Mouse (Mus musculus) G1E (cell line): ENCODE data around the gene Kank2.

Experiments used
- CTCF ChIP-seq: IDR thresholded peaks from 2 replicates; pipeline ENCODE4 v1.5.1; 2012; ENCODE audit warnings: low read depth, low read length, inconsistent platforms, mixed read lengths
- GATA1 ChIP-seq: IDR thresholded peaks from 2 replicates; pipeline ENCODE4 v1.6.1; 2012; ENCODE audit warnings: borderline replicate concordance, low read length, inconsistent platforms, mixed read lengths
- TAL1 ChIP-seq: conservative IDR thresholded peaks from 2 replicates; pipeline ENCODE4 v1.6.1; 2012; ENCODE audit warnings: low read depth, low read length, inconsistent platforms, mixed read lengths

DNA sequence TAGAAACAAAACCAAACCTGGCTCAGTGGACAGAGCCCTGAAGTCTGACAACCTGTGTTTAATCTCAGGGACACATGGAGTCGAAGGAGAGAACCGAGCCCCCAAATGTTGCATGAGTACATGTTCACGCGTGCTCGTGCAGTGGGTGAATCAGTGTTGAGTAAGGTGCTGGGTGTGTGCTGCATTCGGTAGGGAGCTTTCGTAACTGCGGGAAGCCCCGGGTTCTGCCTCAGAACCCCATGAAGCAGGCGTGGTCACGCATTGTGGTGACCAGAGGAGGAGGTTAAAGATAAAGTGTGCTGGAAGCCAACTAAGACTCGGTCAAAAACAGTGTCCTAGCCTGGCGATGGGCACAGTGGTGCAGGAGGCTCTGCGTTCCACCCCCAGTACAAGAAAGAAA, 58.1 kb downstream of the Kank2 start:
- TF ChIP-seq GATA1 (no peak), CTCF (no peak), TAL1 (no peak)
